Mouse (Mus musculus) fat pad, adult 2 months (tissue): Measurements from ENCODE around the gene Adk.

Experiments used
- DNase-seq: peaks from one replicate; pipeline ENCODE4 v3.0.0-alpha.2; 2011; ENCODE audit warnings: low read depth, low spot score; ENCODE audit errors: extremely low read depth

Adk gene

DNA sequence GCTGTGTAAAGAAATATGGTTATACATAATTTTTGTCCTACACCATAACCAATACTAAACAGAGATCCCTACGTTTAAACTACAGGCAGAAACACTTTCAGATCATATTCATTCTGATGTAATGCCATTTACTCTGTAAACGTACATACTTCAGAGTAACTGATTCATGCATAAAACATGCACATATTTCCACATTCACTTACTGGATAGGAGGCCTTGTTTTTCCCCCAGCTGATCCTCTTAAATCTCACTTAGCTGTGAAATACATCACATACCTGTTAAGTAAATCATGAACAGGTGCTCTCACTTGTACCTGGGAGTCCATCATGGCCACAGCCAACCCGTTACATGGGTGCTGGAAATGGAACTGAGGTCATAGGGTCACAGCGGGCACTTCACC lies 285.6 kb downstream of the Adk start:
- DNase-seq = no peak

DNA sequence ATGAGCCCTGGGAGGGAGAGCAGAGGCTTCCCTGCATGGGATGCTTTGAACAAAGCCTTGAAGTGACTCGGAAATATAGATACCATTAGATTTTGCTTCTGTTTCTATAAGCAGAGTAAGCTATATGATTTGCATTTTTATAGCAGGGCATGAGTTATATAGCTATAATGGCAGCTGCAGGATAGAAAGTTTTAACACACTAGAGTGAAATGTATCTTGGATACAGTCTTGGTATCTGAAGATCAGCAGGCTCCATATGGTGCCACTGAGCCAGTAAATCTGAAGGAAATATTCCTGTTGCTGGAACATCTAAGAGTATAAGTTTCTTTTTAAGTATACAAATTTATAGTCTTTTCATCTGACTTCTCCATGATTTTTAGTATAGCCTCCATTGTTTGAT lies 288.8 kb downstream of the Adk start:
- DNase-seq = no peak

GRCm38 (mm10) chr14:21342984-21343383 lies 290.6 kb downstream of the Adk start:
- no peak for DNase-seq

- no peak for DNase-seq
These were observed 292.5 kb downstream of the Adk start for GRCm38 (mm10) chr14:21344896-21345295.

GRCm38 (mm10) chr14:21348611-21349260 lies 296.4 kb downstream of the Adk start:
- no peak for DNase-seq

DNA sequence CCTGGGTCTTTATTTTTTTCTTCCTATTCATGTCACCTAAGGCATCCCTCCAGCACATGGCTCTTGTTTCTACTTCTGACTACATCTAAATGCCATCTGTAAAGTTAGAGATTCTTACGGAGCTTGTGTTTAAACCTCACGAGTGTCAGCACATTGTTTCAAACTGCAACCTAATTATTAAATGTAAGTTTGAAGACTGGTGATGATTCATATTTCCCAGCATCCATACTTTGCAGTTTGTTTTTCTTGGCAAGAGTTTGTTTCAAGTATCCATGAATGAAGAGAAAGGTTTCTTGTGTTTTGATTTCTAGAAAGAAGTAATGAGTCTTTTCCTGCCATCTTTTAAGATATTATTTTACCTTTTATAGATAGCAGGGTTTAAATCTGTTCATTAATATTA lies 299.3 kb downstream of the Adk start:
- no peak for DNase-seq

DNA sequence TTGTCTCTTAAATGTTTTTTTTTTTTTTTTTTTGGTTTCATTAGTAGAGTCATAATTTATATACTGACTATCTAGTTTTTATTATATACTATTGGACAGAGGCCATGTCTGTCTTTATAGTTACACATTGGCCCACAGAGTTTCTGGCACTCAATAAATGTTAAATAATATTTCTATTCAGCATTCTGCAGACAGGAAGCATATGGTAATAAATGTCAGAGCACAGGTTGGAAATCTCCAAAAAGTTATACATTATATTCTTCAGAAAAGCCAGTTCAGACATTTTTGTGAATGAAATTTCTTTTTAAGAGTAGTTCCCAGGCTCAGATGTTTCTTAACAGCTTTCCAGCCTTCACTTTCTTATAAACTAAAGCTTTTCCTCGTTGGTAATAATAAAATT lies 303.9 kb downstream of the Adk start:
- no peak for DNase-seq

DNA sequence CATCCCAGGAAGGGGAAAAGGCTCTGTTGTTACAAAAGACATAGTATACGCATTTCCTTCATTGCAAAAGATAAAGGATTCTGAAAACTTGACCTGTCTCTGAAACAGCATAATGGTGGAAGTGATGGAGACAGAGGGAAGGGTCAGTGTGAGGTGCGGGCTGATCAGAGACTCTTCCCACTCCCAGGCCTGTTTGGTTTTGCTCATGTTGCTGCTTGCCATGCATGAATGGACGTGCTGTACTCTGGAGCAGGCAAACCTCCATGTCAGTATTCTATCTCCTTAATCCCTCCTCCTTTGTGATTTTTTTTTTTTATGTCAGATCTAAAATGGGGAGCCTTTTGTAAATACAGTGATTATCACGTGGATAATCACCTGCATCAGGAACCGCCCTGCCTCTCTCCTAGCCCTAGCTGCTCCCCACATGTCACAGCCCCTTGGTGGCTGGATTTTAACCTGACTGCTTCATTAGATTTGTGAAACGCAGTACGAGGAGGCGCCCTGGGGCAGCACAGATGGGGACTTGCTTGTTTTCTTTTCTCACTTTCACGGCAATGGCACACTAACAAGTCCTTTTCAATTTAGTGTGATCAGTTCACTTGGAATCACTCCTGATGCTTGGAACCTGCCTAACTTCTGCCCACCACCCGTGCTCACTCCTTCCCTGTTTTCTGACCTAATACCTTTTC lies 307.0 kb downstream of the Adk start:
- DNase-seq = no peak

- peak; percentile 43 for DNase-seq
These were observed 307.6 kb downstream of the Adk start for GRCm38 (mm10) chr14:21359896-21360525.

GRCm38 (mm10) chr14:21367095-21367494 lies 314.7 kb downstream of the Adk start:
- no peak for DNase-seq

GRCm38 (mm10) chr14:21368622-21369021 lies 316.2 kb downstream of the Adk start:
- DNase-seq = no peak

DNA sequence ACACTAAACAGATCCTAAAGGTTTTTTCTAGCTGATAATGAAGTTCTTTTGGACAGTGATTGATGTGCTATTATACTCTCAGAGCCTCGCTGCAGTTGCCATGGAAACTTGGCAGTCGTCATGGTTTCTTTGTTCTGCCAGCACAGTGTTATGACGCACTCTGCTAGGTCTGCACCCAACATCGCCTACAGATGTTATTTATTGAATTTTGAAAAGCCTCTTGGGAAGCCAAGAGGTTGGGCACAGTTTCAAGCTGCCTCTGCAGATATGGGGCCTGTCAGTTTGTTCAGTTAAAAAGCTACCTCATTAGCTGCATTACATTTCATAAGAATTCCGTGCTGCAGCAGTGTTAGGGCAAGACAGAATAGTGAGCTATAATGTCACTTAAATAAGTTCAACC lies 316.8 kb downstream of the Adk start:
- peak; percentile 78 for DNase-seq

- DNase-seq = no peak
These were observed 319.6 kb downstream of the Adk start for GRCm38 (mm10) chr14:21371946-21372345.

- DNase-seq = no peak
These were observed 320.3 kb downstream of the Adk start for GRCm38 (mm10) chr14:21372689-21373088.

DNA sequence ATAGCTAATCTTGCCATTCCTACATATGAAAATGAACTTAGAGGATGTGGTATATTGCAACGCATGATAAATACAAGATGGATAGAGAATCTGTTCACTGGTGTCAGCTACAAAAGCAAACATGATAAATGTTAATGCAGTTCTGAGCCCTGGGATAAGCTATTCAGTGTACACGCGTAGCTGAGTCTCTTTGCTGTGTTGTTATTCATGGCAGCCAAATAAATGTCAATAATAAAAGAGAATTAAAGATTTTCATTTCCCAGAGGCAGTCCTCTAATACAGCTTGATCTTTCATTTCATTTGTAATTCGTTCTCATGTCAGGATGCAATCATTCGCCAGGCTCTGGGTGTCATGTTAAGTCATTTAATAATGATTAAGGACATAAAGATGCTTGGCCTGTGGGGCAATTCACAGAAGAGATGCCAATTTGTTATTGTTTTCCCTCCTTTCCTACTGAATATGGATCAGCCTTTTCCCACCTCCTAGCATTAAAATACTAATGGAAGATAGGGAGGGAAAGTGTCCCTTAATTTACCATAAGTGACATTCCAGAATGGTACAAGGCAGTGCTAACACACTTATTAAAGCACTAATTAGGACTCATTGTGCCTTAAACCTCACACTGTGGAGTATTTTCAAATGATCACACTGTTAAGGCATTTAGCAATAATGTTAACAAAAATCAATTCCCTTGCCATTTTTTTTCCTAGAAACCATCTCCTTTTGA lies 331.5 kb downstream of the Adk start:
- DNase-seq = no peak

DNA sequence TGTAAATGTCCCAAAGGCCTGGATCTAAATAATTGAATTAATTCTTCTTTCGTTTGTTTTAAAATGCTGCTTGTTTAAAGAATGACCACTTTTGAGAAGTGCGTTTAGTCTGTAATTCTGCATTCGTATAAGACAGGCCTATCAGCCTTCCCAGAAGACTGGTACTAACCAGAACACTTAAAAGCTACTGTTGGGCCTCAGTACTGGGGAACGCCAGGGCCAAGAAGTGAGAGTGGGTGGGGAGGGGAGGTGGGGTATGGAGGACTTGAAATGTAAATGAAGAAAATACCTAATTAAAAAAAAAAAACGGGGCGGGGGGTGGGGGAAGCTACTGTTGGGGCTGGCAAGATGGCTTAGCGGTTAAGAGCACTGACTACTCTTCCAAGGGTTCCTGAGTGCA lies 347.1 kb downstream of the Adk start:
- no peak for DNase-seq

- DNase-seq = no peak
These were observed 349.8 kb downstream of the Adk start for GRCm38 (mm10) chr14:21402157-21402601.

- no peak for DNase-seq
These were observed 350.4 kb downstream of the Adk start for GRCm38 (mm10) chr14:21402621-21403405.

DNA sequence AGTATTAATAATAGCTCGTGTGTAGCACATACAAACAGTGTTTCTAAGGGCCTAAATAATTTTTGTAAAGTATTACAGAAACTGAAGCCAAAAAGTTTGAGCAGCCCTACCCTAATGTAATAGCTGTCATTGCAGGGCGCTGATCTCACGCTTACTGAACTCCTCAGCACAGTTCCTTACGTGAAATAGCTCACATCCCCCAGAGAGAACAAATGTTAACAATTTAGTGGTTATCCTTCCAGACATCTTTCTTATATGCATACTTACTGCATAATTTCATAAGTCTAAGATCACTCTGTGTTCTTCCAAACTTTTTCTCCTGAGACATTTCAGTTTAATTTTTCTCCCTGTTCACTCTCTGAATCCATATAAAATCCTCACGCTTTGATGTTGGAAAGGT lies 354.6 kb downstream of the Adk start:
- DNase-seq = no peak

- DNase-seq = no peak
These were observed 356.5 kb downstream of the Adk start for GRCm38 (mm10) chr14:21408846-21409245.
